Mouse (Mus musculus): ENCODE results near the gene Qser1. TPM values are rescaled to one million over a fixed set of nuclear protein-coding genes. Genes with fewer than 3 reads are reported as not detected.
"Not testable (repeated sequence)": the region's sequence is repeated elsewhere in the genome, so short reads cannot be mapped to it uniquely, and the experiment has no call there.

Qser1 gene
- 6.4 and 6.6 TPM in 2 replicates for polyA plus RNA-seq (2015; fragmentation: Nextera tagmentation; extraction: Ambion mirVana)

- no peaks in the 10 kb centered on the region for H3K36me3 ChIP-seq
- WGBS, result under 1% methylated on average over 44 of the region's 50 CpGs
- H3K27ac ChIP-seq (replicated peaks), result peak within 1 kb of the TSS; percentile 99
- peak; percentile 15; the same call in 1 of the 2 replicates for ATAC-seq (ENCODE audit: extremely low read depth, insufficient number of reproducible peaks, low FRiP score, low TSS enrichment)
- H3K27me3 ChIP-seq (replicated peaks), result no peaks in the 10 kb centered on the region
- peaks cover 32% of the 10 kb centered on the region for H3K4me1 ChIP-seq
- H3K4me2 ChIP-seq, result peak within 1 kb of the TSS; percentile 95
- no peaks in the 10 kb centered on the region for H3K9me3 ChIP-seq
- H3K9ac ChIP-seq, result peak within 1 kb of the TSS; percentile 99
- H3K4me3 ChIP-seq, result peak within 1 kb of the TSS; percentile 99
Observed at GRCm38 (mm10) chr2:104816371-104816827, at the start of gene Qser1. Qser1 (minus strand) TSS chr2:104816760.

GRCm38 (mm10) chr2:104864176-104864860 lies 47.8 kb upstream of the Qser1 start:
- Histone ChIP-seq H3K36me3 (no peaks in the 10 kb centered on the region), H3K4me1 (no peaks in the 10 kb centered on the region), H3K9ac (no peak overlapping the region), H3K27ac (replicated peaks) (no peak overlapping the region), H3K4me2 (no peak overlapping the region), H3K9me3 (no peaks in the 10 kb centered on the region), H3K4me3 (no peak overlapping the region), H3K27me3 (replicated peaks) (no peaks in the 10 kb centered on the region)
- WGBS, result 66% methylated on average over 4 of the region's 4 CpGs
- no peak for ATAC-seq (ENCODE audit: extremely low read depth, insufficient number of reproducible peaks, low FRiP score, low TSS enrichment)

DNA sequence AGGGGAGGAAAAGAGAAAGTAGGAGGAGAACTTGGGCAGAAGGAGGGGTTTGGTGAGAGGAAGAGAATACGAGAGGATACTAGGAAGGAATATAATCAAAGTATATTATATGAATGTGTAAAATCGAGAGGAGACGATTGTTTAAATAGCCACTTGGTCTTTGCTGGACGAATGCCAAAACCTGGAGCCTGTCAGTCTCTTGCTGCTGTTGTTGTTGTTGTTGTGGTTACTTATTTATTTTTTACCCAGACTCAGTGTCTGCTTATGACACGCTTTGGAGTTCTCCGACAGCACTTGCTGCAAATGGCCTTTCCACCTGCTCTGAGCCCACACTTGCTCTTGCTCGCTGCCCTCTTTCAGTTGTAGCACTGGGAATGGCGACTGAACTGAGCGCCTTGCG lies 43.9 kb upstream of the Qser1 start:
- Histone ChIP-seq H3K4me3 (no peak overlapping the region), H3K27me3 (replicated peaks) (no peaks in the 10 kb centered on the region), H3K4me2 (no peak overlapping the region), H3K4me1 (no peaks in the 10 kb centered on the region), H3K27ac (replicated peaks) (no peak overlapping the region), H3K9ac (no peak overlapping the region), H3K9me3 (no peaks in the 10 kb centered on the region), H3K36me3 (no peaks in the 10 kb centered on the region)
- ATAC-seq (ENCODE audit: extremely low read depth, insufficient number of reproducible peaks, low FRiP score, low TSS enrichment), result no peak
- WGBS, result 77% methylated on average over 10 of the region's 10 CpGs

GRCm38 (mm10) chr2:104859060-104859459 lies 42.5 kb upstream of the Qser1 start:
- Histone ChIP-seq H3K9me3 (no peaks in the 10 kb centered on the region), H3K4me2 (no peak overlapping the region), H3K9ac (no peak overlapping the region), H3K4me1 (no peaks in the 10 kb centered on the region), H3K27ac (replicated peaks) (no peak overlapping the region), H3K4me3 (no peak overlapping the region), H3K27me3 (replicated peaks) (no peaks in the 10 kb centered on the region), H3K36me3 (no peaks in the 10 kb centered on the region)
- 78% methylated on average over 5 of the region's 5 CpGs for WGBS
- no peak for ATAC-seq (ENCODE audit: extremely low read depth, insufficient number of reproducible peaks, low FRiP score, low TSS enrichment)

DNA sequence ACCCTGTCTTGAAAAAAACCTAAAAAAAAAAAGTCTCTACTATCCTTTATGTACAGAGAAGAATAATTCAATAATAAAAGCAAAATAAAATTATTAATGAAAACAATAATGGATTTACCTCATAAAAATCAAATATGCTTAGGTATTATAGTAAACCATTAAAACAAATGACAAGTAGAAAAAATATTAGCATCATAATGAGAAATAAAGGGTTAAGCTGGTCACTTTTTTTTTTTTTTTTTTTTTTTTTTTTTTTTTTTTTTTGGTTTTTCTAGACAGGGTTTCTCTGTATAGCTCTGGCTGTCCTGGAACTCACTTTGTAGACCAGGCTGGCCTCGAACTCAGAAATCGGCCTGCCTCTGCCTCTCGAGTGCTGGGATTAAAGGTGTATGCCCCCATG lies 41.5 kb upstream of the Qser1 start:
- H3K27me3 ChIP-seq (replicated peaks); H3K9ac ChIP-seq; H3K4me2 ChIP-seq; H3K4me1 ChIP-seq; H3K9me3 ChIP-seq; H3K36me3 ChIP-seq; H3K27ac ChIP-seq (replicated peaks); H3K4me3 ChIP-seq; ATAC-seq (ENCODE audit: extremely low read depth, insufficient number of reproducible peaks, low FRiP score, low TSS enrichment): not testable (repeated sequence)
- 69% methylated on average over 3 of the region's 3 CpGs for WGBS

DNA sequence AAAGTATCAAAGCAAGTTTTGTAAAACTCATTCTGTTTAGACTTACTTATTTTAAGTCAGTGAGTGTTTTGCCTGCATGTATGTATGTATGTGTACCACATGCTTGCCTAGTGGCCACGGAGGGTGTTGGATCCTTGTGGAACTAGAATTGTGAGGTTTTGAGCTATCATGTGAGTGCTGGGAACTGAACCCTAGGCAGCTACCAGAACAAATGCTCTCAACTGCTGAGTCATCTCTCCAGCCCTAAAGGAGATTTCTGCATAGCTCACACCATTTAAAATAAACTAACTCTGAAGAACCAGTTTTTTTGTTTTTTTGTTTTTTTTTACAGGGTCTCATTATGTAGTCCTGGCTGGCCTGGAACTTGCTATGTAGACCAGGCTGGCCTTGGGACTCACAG lies 39.7 kb upstream of the Qser1 start:
- Histone ChIP-seq H3K27ac (replicated peaks) (no peak overlapping the region), H3K4me1 (no peaks in the 10 kb centered on the region), H3K4me2 (no peak overlapping the region), H3K9ac (no peak overlapping the region), H3K36me3 (no peaks in the 10 kb centered on the region), H3K9me3 (no peaks in the 10 kb centered on the region), H3K4me3 (no peak overlapping the region), H3K27me3 (replicated peaks) (peaks cover 19% of the 10 kb centered on the region)
- WGBS, result 47% methylated on average over 1 of the region's 1 CpGs
- no peak for ATAC-seq (ENCODE audit: extremely low read depth, insufficient number of reproducible peaks, low FRiP score, low TSS enrichment)

DNA sequence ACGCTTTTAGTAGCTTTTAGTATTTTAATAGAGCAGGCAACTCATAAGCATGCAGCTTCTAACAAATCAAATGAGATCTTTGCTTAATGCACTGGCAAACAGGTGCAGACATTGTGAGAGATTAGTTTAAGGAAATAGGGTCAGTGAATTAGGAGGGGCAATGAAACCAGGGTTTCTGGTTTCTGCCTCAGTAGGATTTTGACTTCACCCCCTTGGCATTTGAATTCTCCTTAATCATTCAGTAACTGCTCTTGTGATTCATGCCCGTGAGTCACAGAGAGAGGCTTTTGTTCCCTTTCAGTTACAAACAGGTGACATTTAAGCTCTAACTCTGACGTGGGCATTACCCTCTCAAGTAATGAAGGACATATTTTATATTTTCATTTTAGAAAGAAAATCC lies 39.2 kb upstream of the Qser1 start:
- Histone ChIP-seq H3K27ac (replicated peaks) (no peak overlapping the region), H3K36me3 (no peaks in the 10 kb centered on the region), H3K4me1 (no peaks in the 10 kb centered on the region), H3K9ac (no peak overlapping the region), H3K4me3 (no peak overlapping the region), H3K27me3 (replicated peaks) (peaks cover 24% of the 10 kb centered on the region), H3K9me3 (no peaks in the 10 kb centered on the region), H3K4me2 (no peak overlapping the region)
- ATAC-seq (ENCODE audit: extremely low read depth, insufficient number of reproducible peaks, low FRiP score, low TSS enrichment), result no peak
- WGBS, result 46% methylated on average over 3 of the region's 3 CpGs

DNA sequence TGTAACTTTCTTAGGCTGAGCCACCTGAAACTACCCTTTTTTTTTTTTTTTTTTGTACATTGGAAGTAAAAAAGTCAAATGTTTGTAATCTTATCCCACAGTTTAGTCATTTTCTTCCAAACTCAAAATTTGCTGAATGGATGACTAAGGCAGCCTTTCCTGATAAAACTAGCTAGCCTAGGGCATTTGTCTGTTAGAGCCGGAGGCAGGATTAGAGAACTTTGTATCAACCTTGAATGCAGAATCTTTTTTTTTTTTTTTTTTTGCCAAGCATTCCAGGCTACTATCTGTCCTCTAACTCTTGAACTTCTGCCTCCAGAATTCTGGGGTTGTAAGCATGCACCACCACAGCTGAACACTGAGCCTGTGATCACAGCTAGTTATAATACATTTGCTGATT lies 38.3 kb upstream of the Qser1 start:
- Histone ChIP-seq H3K27me3 (replicated peaks) (peaks cover 25% of the 10 kb centered on the region), H3K4me2 (no peak overlapping the region), H3K4me1 (0 out of 2 replicates have a peak, but pooled peaks cover 3% of the 10 kb centered on the region), H3K9ac (no peak overlapping the region), H3K9me3 (no peaks in the 10 kb centered on the region), H3K36me3 (no peaks in the 10 kb centered on the region), H3K27ac (replicated peaks) (no peak overlapping the region), H3K4me3 (no peak overlapping the region)
- no peak for ATAC-seq (ENCODE audit: extremely low read depth, insufficient number of reproducible peaks, low FRiP score, low TSS enrichment)
- WGBS, result 30% methylated on average over 1 of the region's 1 CpGs

DNA sequence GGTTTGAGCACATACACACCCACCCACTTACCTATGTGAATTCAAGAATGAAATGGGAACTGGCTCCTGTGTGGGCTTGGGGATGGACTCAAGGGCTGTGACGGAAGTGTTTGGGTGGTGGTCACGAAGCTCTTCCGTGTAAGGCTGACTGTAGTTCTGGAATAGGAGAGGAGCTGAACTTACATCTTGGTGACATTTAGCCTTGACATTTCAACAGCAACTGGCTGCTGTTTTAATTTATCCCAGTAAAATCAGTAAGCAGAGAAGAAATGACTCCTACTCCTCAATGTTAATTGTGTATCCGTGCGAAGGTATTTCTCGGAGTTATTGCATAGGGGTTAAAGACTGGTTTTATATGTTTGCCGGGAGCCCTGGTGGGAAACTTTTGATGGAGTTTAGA lies 36.0 kb upstream of the Qser1 start:
- Histone ChIP-seq H3K4me3 (no peak overlapping the region), H3K9me3 (no peaks in the 10 kb centered on the region), H3K27me3 (replicated peaks) (peaks cover 33% of the 10 kb centered on the region), H3K4me1 (peaks cover 12% of the 10 kb centered on the region; the same call in 1 of the 2 replicates), H3K9ac (no peak overlapping the region), H3K4me2 (no peak overlapping the region), H3K36me3 (no peaks in the 10 kb centered on the region), H3K27ac (replicated peaks) (no peak overlapping the region)
- ATAC-seq (ENCODE audit: extremely low read depth, insufficient number of reproducible peaks, low FRiP score, low TSS enrichment), result no peak
- WGBS, result 81% methylated on average over 7 of the region's 7 CpGs

DNA sequence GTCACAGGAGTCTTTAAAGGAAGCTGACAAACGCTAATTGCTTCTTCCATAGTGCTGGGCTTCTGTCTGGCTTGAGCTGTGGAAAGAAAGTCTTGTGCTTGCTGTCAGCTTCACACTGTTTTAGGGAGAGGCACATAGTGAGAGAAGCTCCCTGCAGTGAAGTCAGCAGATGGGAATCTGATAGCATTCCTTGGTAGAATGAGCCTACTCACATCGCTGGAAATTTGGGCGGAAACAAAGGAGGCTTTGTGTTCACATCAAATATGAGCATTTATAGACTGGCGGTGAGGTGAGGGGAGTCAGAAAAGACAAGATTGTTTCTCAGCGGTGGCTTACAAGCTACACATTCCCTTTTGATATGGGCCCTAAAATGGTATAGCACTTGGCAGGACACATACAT lies 35.1 kb upstream of the Qser1 start:
- Histone ChIP-seq H3K27me3 (replicated peaks) (peaks cover 33% of the 10 kb centered on the region), H3K9me3 (no peaks in the 10 kb centered on the region), H3K4me2 (no peak overlapping the region), H3K9ac (no peak overlapping the region), H3K4me1 (peaks cover 12% of the 10 kb centered on the region; the same call in 1 of the 2 replicates), H3K36me3 (no peaks in the 10 kb centered on the region), H3K4me3 (no peak overlapping the region), H3K27ac (replicated peaks) (no peak overlapping the region)
- WGBS, result 27% methylated on average over 5 of the region's 5 CpGs
- ATAC-seq (ENCODE audit: extremely low read depth, insufficient number of reproducible peaks, low FRiP score, low TSS enrichment), result no peak

GRCm38 (mm10) chr2:104849991-104850359 lies 33.4 kb upstream of the Qser1 start:
- Histone ChIP-seq H3K9me3 (no peaks in the 10 kb centered on the region), H3K36me3 (no peaks in the 10 kb centered on the region), H3K9ac (peak overlapping the region; percentile 82), H3K4me1 (peaks cover 12% of the 10 kb centered on the region; the same call in 1 of the 2 replicates), H3K4me3 (peak overlapping the region; percentile 68), H3K27me3 (replicated peaks) (peaks cover 33% of the 10 kb centered on the region), H3K4me2 (peak overlapping the region; percentile 99), H3K27ac (replicated peaks) (no peak overlapping the region)
- 61% methylated on average over 3 of the region's 3 CpGs for WGBS
- ATAC-seq (ENCODE audit: extremely low read depth, insufficient number of reproducible peaks, low FRiP score, low TSS enrichment), result no peak

Data from heart, embryonic 13.5 days (tissue).